Mouse (Mus musculus): ENCODE measurements at regions not wholly inside any gene's neighbourhood (a gene's known extent, or its start where the extent isn't known, plus 50 kb on each side); places are given as distances from the start of the nearest gene placed in this dataset.

DNA sequence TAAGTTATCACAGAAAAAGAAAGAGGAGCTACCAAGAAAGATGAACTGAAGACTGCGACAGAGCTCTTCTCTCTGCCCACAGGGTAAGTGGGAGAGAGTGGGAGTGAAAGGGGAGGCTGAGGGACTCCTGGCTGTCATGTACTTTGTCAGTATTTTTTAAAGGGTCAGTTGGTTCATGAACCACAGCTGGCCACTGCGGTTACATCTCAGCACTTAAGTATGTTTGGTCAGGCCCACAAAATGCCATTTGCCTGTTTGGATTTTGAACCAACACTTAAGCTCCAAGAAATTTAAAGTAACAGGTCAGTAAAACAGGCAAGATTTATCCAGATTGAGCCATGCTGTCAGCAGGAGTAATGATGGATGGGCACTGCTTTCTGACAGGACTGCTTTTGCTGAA is 115.1 kb upstream of the Cdkn2b start:
- Histone ChIP-seq H3K4me1 (ENCODE audit: control insufficient read depth, insufficient read depth, insufficient read length) (no peaks in the 10 kb centered on the region), H3K27ac (ENCODE audit: insufficient read depth, low read length) (no peak overlapping the region), H3K36me3 (ENCODE audit: control insufficient read depth, insufficient read depth, low read length) (no peaks in the 10 kb centered on the region), H3K4me3 (ENCODE audit: extremely low read depth, insufficient read depth, insufficient read length) (no peak overlapping the region), H3K27me3 (ENCODE audit: control insufficient read depth, insufficient read depth, low read length) (no peaks in the 10 kb centered on the region)
- no peak for TF ChIP-seq CTCF (IDR thresholded peaks at IDR 0.05; ENCODE audit: extremely low read depth, insufficient read depth, insufficient read length, insufficient replicate concordance)
- TF ChIP-seq POLR2A (IDR thresholded peaks at IDR 0.05; ENCODE audit: low read depth, low read length), result no peak
- DNase-seq (ENCODE audit: low read depth in 1 of 2, low spot score in 2 of 2), result no peak
- WGBS, result 86% methylated on average over 2 of the region's 2 CpGs

DNA sequence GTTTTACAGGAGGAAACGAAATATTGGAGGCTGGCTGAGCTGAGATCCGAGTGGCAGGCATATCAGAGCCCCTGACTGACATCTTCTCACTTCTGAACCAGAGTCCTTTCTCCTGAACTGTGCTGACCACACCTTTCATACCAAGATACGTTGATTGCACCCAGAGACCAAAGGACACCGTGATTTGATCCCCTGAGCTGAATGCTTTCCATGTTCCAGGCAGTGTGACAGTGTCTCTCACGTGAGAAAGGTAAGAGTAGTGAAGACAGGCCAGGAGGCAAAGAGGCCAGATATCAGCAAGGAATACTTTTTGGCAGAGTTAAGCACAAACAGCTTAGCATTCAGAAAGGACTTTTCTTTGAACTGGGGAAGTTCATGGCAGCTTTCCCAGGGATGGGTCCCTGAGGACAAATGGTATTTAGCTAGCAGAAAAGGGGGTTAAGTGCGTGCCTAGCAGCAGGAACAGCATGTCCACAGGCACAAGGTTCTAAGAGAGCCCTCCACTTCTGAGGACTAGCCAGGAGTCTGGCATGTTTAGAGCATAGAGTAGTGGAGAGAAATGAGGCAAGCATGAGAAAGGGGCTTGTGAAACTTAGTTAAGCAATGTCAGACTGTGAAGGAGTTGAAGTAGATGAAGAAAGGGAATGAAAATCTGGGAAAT is 111.0 kb upstream of the Cdkn2b start:
- H3K27ac ChIP-seq (ENCODE audit: insufficient read depth, low read length), result no peak overlapping the region
- DNase-seq (ENCODE audit: low read depth in 1 of 2, low spot score in 2 of 2), result no peak
- no peaks in the 10 kb centered on the region for H3K27me3 ChIP-seq (ENCODE audit: control insufficient read depth, insufficient read depth, low read length)
- no peak overlapping the region for H3K4me3 ChIP-seq (ENCODE audit: extremely low read depth, insufficient read depth, insufficient read length)
- WGBS, result 68% methylated on average over 6 of the region's 6 CpGs
- TF ChIP-seq POLR2A (IDR thresholded peaks at IDR 0.05; ENCODE audit: low read depth, low read length) (no peak), CTCF (IDR thresholded peaks at IDR 0.05; ENCODE audit: extremely low read depth, insufficient read depth, insufficient read length, insufficient replicate concordance) (no peak)
- H3K36me3 ChIP-seq (ENCODE audit: control insufficient read depth, insufficient read depth, low read length), result no peaks in the 10 kb centered on the region
- H3K4me1 ChIP-seq (ENCODE audit: control insufficient read depth, insufficient read depth, insufficient read length), result no peaks in the 10 kb centered on the region

DNA sequence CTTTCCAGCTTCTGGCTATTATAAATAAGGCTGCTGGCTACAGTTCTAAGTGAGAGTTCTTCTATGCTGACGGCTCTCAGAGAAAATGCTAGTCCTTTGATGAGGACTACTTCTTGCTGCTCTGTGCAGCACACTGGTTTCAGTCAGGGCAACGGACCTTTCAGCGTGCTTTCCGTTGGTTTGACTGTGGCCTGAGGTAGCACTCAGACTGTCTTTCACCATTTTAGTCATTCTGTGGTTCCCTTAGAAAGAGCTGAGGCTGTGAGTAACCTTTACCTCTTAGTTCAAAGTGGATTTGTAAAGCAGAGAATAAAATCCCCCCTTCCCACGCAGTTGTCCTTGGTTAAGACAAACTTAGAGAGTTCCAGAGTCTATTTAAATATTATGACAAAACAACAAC is 110.0 kb upstream of the Cdkn2b start:
- 82% methylated on average over 5 of the region's 5 CpGs for WGBS
- no peak overlapping the region for H3K27ac ChIP-seq (ENCODE audit: insufficient read depth, low read length)
- no peak for DNase-seq (ENCODE audit: low read depth in 1 of 2, low spot score in 2 of 2)
- no peaks in the 10 kb centered on the region for H3K36me3 ChIP-seq (ENCODE audit: control insufficient read depth, insufficient read depth, low read length)
- no peaks in the 10 kb centered on the region for H3K27me3 ChIP-seq (ENCODE audit: control insufficient read depth, insufficient read depth, low read length)
- H3K4me1 ChIP-seq (ENCODE audit: control insufficient read depth, insufficient read depth, insufficient read length), result no peaks in the 10 kb centered on the region
- TF ChIP-seq CTCF (IDR thresholded peaks at IDR 0.05; ENCODE audit: extremely low read depth, insufficient read depth, insufficient read length, insufficient replicate concordance) (no peak), POLR2A (IDR thresholded peaks at IDR 0.05; ENCODE audit: low read depth, low read length) (no peak)
- H3K4me3 ChIP-seq (ENCODE audit: extremely low read depth, insufficient read depth, insufficient read length), result no peak overlapping the region

DNA sequence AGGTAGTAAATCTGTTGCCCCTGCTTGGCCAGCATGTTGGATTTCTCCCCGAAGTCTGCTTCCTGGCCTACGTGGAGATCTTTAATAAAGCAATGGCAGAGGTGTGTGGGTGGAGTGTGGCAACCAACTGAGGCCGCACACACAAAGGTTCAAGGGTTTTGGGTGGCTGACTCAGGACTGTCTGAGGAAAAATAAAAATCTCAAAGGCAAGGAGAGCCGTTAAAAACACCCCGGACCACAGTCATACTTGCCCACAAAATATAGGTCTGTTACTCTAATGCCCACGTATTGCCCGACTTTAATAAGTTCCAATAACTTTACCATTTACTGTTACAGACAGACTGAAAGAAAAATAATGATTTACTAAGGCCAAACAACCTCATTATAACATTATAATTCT is 108.7 kb upstream of the Cdkn2b start:
- TF ChIP-seq CTCF (IDR thresholded peaks at IDR 0.05; ENCODE audit: extremely low read depth, insufficient read depth, insufficient read length, insufficient replicate concordance) (no peak), POLR2A (IDR thresholded peaks at IDR 0.05; ENCODE audit: low read depth, low read length) (no peak)
- H3K27me3 ChIP-seq (ENCODE audit: control insufficient read depth, insufficient read depth, low read length), result no peaks in the 10 kb centered on the region
- H3K4me1 ChIP-seq (ENCODE audit: control insufficient read depth, insufficient read depth, insufficient read length), result no peaks in the 10 kb centered on the region
- H3K36me3 ChIP-seq (ENCODE audit: control insufficient read depth, insufficient read depth, low read length), result no peaks in the 10 kb centered on the region
- no peak overlapping the region for H3K4me3 ChIP-seq (ENCODE audit: extremely low read depth, insufficient read depth, insufficient read length)
- no peak overlapping the region for H3K27ac ChIP-seq (ENCODE audit: insufficient read depth, low read length)
- DNase-seq (ENCODE audit: low read depth in 1 of 2, low spot score in 2 of 2), result no peak
- WGBS, result 90% methylated on average over 7 of the region's 7 CpGs

DNA sequence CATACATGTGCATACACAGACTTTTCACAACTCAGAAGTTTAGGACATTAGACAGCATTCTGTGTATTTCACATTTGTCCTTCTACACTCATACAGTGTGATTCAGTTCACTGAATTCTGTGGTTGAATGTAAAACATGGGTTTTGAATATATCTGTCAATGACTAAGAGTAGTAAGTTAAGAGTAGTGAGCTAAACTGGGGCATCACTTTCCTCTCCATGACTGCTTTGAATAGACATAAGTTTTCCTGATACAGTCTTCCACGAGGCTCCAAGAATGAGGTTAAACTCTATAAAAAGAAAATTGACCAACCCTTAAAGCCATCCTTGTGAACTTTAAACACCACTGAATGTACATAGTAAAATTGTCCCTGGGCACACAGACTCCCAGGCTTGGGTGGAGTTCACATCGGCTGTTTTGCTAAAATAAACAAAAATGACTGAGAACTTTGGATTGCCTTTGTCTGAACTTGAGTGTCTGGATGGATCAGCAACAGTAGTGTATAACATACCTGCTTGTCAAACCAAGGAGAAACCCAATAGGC is 94.9 kb upstream of the Cdkn2b start:
- no peak for TF ChIP-seq CTCF (IDR thresholded peaks at IDR 0.05; ENCODE audit: extremely low read depth, insufficient read depth, insufficient read length, insufficient replicate concordance)
- H3K4me3 ChIP-seq (ENCODE audit: extremely low read depth, insufficient read depth, insufficient read length), result no peak overlapping the region
- H3K27ac ChIP-seq (ENCODE audit: insufficient read depth, low read length), result no peak overlapping the region
- WGBS, result 58% methylated on average over 2 of the region's 2 CpGs
- no peaks in the 10 kb centered on the region for H3K36me3 ChIP-seq (ENCODE audit: control insufficient read depth, insufficient read depth, low read length)
- H3K4me1 ChIP-seq (ENCODE audit: control insufficient read depth, insufficient read depth, insufficient read length), result no peaks in the 10 kb centered on the region
- H3K27me3 ChIP-seq (ENCODE audit: control insufficient read depth, insufficient read depth, low read length), result no peaks in the 10 kb centered on the region
- DNase-seq (ENCODE audit: low read depth in 1 of 2, low spot score in 2 of 2), result no peak

DNA sequence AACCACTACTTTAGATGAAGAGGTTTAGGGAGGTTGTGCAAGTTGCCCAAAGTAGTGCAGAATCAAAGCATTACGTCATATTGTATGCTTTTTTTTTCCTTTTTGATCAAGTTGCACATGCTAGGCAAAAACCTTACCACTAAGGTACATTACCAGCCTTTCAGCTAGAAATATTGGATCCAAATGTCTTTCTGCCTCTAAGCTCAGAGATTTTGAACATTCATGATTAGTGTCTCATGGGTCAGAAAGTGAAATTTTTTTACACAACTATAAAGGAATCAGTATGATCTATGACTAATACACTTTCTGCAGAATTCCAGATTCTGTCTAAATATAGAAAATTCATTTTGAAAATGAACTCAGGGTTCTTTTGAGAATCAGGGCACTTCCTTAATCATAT is 92.3 kb upstream of the Cdkn2b start:
- WGBS, result 90% methylated on average over 1 of the region's 1 CpGs
- H3K27me3 ChIP-seq (ENCODE audit: control insufficient read depth, insufficient read depth, low read length), result no peaks in the 10 kb centered on the region
- H3K4me3 ChIP-seq (ENCODE audit: extremely low read depth, insufficient read depth, insufficient read length), result no peak overlapping the region
- no peak for DNase-seq (ENCODE audit: low read depth in 1 of 2, low spot score in 2 of 2)
- H3K27ac ChIP-seq (ENCODE audit: insufficient read depth, low read length), result no peak overlapping the region
- H3K36me3 ChIP-seq (ENCODE audit: control insufficient read depth, insufficient read depth, low read length), result no peaks in the 10 kb centered on the region
- no peaks in the 10 kb centered on the region for H3K4me1 ChIP-seq (ENCODE audit: control insufficient read depth, insufficient read depth, insufficient read length)
- no peak for TF ChIP-seq POLR2A (IDR thresholded peaks at IDR 0.05; ENCODE audit: low read depth, low read length)
- TF ChIP-seq CTCF (IDR thresholded peaks at IDR 0.05; ENCODE audit: extremely low read depth, insufficient read depth, insufficient read length, insufficient replicate concordance), result no peak

DNA sequence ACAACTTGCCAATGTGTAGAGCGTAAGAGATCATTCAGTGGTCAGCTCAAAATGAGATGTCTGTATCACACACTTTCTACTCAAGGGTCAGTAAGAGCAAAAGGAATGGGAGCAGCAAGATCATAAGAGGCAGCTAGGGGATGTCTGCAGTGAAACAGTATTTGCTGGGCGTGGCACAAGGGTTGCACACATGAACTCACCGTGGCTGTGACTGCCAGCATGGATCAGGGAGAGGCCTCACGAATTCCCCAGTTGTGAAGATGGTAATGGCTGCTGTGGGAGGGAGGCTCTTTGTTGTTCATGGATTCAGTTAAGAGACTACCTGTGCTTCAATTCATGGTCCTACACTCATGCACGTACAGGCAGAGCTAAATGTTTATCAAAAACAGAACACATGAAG is 91.5 kb upstream of the Cdkn2b start:
- Histone ChIP-seq H3K36me3 (ENCODE audit: control insufficient read depth, insufficient read depth, low read length) (no peaks in the 10 kb centered on the region), H3K4me1 (ENCODE audit: control insufficient read depth, insufficient read depth, insufficient read length) (no peaks in the 10 kb centered on the region), H3K4me3 (ENCODE audit: extremely low read depth, insufficient read depth, insufficient read length) (no peak overlapping the region), H3K27me3 (ENCODE audit: control insufficient read depth, insufficient read depth, low read length) (no peaks in the 10 kb centered on the region), H3K27ac (ENCODE audit: insufficient read depth, low read length) (no peak overlapping the region)
- WGBS, result 84% methylated on average over 5 of the region's 5 CpGs
- no peak for TF ChIP-seq POLR2A (IDR thresholded peaks at IDR 0.05; ENCODE audit: low read depth, low read length)
- no peak for TF ChIP-seq CTCF (IDR thresholded peaks at IDR 0.05; ENCODE audit: extremely low read depth, insufficient read depth, insufficient read length, insufficient replicate concordance)
- DNase-seq (ENCODE audit: low read depth in 1 of 2, low spot score in 2 of 2), result no peak

Data from spleen, adult 2 months (tissue).